Mouse (Mus musculus): ENCODE measurements around the gene Mtus2.
A peak's percentile ranks its signal among the peaks of the same experiment; 100 is the strongest.

Gene Mtus2

DNA sequence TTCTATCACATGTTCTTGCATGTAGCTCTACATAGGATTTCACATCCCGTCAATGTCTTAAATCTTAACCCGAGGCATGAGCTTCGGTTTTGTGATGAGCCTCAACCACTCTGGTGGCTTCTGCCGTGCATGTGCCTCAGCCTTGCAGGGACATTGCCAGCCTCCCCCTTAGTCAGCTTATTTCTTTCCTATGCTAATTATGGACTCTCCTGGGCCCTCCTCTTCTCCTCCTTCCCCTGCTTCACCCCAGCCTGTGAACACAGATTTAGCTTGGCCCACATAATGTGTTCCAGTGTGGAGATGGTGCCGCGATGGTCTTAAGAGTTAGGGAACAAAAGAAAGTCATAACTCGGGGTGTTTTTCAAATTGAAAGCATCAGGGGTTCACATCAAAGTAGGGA lies 304.9 kb downstream of the Mtus2 start:
- no peak for ATAC-seq (ENCODE audit: insufficient number of reproducible peaks, low FRiP score, low TSS enrichment)

DNA sequence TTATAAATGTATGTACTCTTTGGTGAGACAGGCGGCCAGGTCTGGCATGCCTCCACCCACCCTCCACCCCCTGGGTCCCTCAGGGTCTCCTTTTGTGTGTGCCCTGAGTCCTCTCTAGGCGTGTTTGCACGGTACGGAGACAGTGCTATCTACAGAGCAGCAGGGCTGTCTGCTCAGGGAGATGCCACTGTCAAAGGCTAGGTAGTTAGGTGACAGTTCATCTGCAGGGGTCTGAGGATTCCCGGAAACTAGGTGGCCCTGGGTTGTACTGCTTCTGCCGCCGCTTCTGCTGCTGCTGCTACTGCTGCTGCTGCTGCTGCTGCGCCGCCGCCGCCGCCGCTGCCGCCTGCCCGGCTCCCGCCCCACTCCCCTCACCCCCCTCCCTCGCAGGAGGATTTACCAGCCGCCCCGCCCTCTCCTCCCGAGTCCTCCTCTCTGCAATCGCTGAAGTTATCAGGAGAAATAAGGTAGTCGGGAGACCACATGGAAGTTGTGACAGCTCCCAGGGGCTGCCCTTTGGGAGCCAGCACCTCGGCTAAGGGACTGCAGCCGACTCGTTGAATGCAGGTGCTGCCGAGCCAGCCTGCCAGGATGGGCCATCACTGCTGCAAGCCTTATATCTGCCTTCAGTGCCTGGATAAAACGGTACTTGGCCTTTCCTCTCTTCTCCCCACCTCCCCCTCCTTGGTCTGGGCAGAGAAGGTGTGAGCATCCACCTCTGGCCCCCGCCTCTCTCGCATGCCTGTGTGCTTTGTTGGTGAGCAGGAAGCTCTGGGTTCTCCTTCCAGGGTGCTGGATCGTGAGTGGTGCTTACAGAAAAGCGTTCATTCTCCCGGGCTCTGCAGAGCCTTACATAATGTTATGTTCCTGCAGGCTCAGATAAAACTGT lies 307.9 kb downstream of the Mtus2 start:
- ATAC-seq (ENCODE audit: insufficient number of reproducible peaks, low FRiP score, low TSS enrichment): 0 out of 2 replicates have a peak, but pooled peaks have one; percentile 31

DNA sequence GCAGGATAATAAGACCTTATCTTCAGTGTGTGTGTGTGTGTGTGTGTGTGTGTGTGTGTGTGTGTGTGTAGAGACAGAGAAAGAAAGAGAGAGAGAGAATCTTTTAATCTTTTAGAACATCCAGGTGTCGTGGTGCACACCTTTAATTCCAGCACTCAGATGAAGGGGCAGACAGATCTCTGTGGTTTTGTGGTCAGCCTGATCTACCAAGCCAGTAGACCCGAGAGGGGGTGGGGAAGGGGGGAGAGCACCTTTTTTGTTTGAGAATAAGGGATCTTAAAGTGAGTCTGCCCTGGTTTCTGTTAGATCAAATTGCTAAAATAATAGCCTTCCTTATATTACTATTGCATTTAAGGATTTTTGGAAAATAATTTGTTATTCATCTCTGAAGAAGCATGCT lies 309.7 kb downstream of the Mtus2 start:
- no peak for ATAC-seq (ENCODE audit: insufficient number of reproducible peaks, low FRiP score, low TSS enrichment)

DNA sequence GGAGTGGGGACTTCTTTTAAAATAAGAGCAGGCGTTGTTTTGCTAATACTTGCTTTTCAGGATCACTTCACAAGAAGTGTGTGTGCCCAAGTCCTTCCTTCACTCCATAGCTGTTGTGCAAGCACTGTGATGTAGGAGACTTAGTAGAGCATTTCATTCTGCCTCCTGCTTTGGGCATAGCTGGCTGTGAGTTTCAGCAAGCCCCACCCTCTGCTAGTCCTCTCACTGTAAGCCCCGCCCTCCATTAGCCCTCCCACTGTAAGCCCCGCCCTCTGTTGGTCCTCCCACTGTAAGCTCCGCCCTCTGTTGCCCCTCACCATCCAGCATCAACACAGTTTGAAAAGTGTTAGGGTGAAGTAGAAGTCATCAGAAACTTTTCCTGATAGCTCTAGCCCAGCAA lies 310.3 kb downstream of the Mtus2 start:
- no peak for ATAC-seq (ENCODE audit: insufficient number of reproducible peaks, low FRiP score, low TSS enrichment)

DNA sequence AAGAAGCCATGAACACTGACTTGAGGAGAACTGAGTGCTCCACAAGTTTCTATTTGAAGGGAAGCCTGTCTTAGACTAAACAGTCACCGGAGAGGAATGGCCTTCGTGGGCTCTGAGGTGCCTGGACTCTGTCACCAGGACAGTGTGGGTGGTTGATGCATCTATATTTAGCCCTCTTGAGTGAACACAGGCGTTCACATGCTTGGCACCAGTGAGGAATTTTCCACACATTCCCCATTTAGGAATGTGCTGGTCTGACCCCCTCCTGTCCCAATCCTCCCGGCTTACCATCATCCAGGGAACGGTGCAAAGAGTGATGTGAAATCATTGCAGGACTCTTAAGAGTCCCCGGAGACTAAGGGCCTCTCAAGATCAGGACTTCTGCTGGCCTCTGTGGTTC lies 314.9 kb downstream of the Mtus2 start:
- ATAC-seq (ENCODE audit: insufficient number of reproducible peaks, low FRiP score, low TSS enrichment): no peak

DNA sequence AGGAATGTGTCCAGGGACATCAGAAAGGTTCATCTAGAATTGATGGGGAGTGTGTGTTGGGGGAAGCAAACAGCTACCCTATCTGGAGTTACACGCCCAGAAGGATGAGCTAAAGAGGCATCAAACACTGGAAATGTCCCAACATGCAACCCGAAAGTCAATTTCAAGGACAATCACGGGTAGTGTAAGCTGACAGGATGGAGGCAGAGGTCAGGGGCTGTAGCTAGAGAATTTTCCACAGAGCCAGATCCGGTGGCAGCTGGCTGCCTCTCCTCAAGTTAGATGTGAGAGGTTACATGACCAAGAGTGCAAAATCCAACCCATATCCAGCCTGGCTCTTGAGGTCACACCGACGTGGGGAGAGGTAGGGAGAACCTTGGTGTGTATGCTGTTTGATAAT lies 315.7 kb downstream of the Mtus2 start:
- ATAC-seq (ENCODE audit: insufficient number of reproducible peaks, low FRiP score, low TSS enrichment): no peak

DNA sequence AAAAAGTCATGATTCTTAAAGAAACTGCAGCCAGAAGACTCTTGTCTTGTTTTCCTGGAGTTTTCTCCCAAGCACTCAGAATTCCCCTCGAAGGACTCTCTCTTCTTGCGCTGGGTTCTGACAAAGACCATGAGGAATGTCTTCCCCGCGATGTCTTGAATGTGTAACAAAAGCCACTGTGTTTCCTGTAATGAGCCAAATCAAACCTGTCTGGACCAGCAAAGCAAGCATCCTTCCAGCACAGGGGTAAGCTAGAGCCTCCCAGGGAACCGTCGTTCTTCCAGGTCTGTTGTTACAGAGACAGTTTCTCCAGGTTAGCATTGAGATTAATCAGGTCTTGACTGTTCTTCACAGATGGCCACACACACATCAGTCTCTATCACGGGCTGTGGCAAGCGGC lies 321.1 kb downstream of the Mtus2 start:
- ATAC-seq (ENCODE audit: insufficient number of reproducible peaks, low FRiP score, low TSS enrichment): no peak

DNA sequence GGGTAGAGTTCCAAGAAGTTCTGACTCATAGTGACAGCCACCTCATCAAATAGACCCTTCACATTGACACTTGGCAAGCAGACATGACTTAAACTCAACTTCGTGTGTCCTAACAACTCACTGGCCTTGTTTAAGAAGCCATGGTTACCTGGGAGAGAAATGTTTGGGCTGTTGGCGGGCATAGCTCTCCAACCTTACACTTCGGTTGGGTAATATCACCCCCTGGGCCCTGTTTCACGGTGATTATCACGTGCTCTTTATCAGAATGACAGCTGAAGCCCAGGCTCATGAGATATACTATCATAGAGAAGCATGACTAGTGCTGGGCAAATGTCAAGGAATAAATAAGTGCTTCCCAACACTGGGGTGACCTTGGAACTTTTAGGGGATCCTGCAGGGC lies 323.2 kb downstream of the Mtus2 start:
- ATAC-seq (ENCODE audit: insufficient number of reproducible peaks, low FRiP score, low TSS enrichment): no peak

DNA sequence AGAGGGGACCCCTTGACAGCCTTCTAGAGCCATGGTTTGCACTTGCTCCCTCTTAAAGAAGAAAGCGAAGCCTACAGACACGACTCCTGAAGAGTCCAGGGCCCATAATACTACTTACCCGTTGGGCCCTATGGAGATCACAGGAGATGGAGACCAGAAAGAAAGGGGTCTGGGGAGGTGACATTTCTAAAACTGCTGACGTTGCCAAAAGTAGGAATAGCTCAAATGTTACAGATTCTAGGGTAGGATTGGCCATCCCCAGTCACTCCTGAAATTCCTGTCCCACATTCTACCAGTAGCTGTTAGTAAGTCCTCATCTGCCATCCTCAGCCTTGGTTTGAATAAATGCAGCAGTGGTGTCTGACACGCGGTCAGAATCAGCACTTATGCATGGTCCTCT lies 325.0 kb downstream of the Mtus2 start:
- ATAC-seq (ENCODE audit: insufficient number of reproducible peaks, low FRiP score, low TSS enrichment): no peak

DNA sequence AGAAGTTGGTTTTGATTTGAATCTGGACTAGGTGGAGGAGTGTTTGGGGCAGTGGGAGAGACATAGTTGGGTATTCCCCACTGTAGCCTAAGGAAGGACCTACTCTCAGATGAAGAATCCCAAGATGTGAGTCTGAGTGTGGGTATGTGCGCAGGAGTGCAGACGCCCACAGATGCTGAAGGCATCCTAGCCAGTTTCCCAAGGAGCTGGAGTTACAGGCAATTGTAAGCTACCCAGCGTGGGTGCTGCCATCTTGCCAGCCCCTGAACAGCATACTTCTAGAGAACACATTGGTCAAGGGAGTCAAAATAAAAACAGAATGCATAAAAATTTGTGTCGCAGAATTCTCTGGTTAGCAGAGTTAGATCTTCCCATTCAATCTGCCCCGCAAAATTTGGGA lies 325.5 kb downstream of the Mtus2 start:
- no peak for ATAC-seq (ENCODE audit: insufficient number of reproducible peaks, low FRiP score, low TSS enrichment)

DNA sequence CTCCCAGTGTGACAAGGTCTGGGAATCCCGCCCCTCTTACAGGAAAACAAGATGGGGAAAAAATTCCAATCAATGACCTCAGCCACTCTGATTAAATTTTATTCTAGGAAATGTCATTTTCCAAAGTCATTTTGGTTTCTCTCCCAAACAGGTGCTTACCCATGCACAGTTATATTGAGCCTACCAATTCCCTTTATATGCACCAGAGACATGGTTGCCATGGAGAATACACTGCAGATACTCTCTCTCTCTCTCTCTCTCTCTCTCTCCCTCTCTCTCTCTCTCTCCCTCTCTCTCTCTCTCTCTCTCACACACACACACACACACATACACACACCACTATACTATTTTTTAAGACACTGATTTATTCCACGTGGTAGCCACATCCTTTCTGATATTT lies 326.1 kb downstream of the Mtus2 start:
- no peak for ATAC-seq (ENCODE audit: insufficient number of reproducible peaks, low FRiP score, low TSS enrichment)

DNA sequence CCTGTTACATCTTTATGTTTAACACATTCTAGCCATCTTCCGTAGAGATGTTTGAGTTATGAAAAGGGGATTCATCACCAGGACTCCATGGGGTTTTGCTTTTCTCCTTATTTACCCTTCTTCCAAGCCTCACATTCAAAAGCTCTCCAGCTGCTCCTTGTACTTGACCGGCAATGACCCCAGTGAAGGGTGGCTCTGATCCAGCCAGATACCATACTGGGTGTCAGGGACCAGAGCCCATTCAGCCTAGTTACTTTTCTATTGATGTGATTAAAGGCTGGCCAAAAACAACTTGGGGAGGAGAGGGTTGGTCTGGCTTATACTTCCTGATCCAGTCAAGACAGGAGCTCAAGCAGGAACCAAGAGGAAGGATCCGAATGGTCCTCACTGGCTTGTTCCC lies 326.5 kb downstream of the Mtus2 start:
- ATAC-seq (ENCODE audit: insufficient number of reproducible peaks, low FRiP score, low TSS enrichment): no peak

DNA sequence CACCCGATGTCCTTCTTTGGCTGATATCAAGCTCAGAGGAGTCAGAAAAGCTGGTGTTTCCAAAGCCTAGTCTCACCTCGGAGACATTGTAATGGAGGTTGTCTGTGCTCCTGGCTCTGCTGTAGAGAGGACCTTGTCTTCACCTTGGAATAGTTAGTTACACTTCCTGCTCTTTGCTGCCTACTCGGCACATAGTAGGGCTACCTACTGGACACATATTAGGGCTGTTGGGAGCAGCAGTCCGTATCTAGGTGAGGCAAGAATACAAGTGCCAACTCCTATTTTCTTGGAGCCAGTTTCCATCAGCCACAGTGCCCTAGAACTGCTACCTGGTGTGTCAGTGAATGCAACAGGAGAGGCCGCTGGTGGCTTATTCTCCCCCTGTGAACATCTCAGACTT lies 330.4 kb downstream of the Mtus2 start:
- no peak for ATAC-seq (ENCODE audit: insufficient number of reproducible peaks, low FRiP score, low TSS enrichment)

DNA sequence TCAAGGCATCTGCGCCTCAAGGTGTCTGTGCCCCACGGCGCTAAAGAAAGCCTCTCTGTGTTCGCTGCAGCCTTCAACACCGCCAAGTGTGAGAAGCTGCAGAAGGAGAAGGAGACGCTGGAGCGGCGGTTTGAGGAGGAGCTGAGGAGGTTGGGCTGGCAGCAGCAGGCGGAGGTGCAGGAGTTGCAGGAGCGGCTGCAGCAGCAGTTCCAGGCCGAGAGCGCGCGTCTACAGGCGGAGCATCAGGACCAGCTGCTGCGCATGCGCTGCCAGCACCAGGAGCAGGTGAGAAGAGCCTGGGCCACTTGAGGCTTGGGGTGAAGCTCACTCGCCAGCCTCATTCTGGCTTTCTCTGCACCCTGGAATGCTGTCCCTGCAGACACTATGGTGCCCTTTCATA lies 331.7 kb downstream of the Mtus2 start:
- no peak for ATAC-seq (ENCODE audit: insufficient number of reproducible peaks, low FRiP score, low TSS enrichment)

DNA sequence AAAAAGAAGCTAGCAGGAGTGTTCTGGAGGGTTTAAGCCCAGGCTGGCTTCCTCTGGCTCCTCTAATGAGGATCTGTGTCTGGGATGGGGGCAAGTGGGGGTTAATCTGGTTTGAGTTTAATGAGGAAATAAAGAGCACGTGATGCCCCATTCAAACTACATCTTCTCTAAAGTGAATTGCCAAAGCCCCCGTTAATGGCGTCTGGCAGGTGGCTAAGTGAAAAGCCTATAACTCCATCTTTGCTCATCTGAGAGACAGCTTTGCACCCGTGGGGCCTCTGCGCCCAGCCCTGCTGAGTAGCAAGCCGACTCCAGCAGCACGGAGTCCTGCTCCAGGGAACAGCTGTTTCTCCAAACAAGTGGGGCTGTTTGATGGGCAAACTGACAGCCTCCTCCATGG lies 332.8 kb downstream of the Mtus2 start:
- ATAC-seq (ENCODE audit: insufficient number of reproducible peaks, low FRiP score, low TSS enrichment): no peak

DNA sequence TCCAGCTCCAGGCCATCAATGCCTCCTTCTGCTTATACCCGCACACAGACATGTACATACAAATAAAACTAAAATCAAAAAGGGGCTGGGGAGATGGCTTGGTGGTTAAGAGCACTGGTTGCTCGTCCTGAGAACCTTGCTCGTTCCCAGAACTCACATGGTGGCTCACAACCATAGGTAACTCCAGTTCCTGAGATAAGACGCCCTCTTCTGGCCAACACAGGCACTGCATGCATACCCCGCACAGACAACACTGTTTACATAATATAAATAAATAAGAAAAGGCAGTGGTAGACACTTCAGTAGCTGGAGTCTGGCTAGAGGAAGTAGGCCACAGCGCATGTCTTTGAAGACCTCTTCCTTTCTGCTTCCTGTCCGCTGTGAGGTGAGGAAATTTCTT lies 335.7 kb downstream of the Mtus2 start:
- ATAC-seq (ENCODE audit: insufficient number of reproducible peaks, low FRiP score, low TSS enrichment): no peak

DNA sequence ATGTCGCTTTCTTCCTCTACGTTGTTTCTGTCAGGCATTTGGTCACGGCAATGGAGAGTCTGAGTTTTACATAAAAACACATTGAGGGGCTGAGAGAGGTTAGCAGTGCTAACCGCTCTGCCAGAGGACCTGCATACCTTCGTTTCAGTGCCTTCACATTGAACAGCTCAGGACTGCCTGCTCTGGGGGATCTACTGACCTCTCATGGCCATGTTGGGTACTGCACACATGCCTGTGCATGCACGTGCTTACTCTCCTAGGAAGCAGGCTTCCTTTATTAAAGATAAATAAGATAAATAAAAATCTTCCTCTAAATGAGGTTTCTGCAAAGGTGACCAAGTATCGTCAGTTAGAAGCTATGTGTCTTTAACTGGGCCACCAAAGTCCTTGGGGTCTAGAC lies 336.2 kb downstream of the Mtus2 start:
- ATAC-seq (ENCODE audit: insufficient number of reproducible peaks, low FRiP score, low TSS enrichment): no peak

DNA sequence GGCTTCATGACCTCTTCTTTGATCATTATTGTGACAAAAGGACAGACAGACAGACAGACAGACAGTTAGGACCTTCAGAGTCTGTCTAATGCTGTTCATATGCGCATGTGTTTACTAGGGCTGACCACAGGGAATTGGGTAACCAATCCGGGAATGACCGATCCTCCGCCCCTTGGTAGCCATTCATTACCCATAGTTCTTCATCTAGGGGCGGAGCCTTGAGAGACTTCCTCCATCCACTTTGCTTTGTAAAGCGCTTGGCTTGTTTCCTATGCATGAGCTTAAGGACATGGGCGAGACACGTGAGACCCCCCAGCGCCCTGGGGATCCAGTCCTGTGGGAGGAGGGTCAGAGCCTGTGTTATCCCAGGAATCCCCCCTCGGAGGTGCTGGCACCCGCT lies 345.8 kb downstream of the Mtus2 start:
- no peak for ATAC-seq (ENCODE audit: insufficient number of reproducible peaks, low FRiP score, low TSS enrichment)

DNA sequence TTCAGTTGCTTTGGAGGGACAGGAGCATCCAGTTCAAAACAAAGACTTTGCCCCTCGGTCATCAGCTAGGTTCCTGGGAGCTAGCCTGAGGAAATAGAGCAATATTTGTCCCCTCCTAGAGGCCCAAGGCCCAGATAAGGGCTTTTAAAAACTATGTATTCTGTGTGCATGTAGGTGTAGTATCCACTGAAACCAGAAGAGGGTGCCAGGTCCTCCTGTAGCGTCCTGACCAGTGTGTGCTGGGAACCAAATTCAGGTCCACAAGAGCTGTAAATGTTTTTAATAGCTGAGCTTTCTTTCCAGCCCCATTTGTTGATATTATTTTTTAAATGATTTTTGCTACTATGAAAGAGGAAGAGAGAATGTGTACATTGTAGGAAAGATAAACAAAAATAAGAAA lies 347.0 kb downstream of the Mtus2 start:
- no peak for ATAC-seq (ENCODE audit: insufficient number of reproducible peaks, low FRiP score, low TSS enrichment)

DNA sequence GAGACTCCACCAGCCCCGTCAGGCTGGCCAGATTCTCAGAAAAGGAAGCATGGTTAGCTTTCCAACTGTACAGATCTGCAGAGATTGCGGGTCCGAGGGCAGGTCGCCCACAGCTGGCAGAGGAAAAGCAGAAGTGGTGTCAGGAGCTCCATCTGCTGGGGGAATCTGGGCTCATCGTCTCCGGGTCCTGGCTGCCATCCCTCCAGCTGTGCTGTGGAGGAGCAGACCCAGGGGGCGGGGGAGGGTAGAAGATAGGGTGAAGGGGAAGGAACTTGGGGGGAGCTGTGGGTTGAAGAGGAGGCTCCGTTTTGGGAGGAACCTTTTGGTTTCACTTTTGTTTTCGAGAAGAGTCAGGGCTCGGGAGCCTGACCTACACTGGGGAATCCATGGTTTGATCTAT lies 353.7 kb downstream of the Mtus2 start:
- no peak for ATAC-seq (ENCODE audit: insufficient number of reproducible peaks, low FRiP score, low TSS enrichment)

DNA sequence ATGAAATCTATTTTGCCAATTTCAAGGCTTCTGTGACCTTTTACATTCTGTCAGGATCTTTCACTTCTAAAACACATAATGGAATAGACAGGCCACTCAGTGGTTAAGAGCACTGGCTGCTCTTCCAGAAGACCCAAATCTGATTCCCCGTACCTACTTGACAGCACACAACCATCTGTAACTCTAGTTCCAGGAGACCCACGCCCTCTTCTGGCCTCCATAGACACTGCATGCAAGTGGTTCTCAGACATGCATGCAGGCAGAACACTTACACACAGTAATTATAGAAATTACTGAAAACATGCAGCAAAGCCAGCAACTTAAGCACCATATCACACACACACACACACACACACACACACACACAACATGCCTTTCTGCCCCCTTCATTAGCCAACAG lies 355.3 kb downstream of the Mtus2 start:
- no peak for ATAC-seq (ENCODE audit: insufficient number of reproducible peaks, low FRiP score, low TSS enrichment)

DNA sequence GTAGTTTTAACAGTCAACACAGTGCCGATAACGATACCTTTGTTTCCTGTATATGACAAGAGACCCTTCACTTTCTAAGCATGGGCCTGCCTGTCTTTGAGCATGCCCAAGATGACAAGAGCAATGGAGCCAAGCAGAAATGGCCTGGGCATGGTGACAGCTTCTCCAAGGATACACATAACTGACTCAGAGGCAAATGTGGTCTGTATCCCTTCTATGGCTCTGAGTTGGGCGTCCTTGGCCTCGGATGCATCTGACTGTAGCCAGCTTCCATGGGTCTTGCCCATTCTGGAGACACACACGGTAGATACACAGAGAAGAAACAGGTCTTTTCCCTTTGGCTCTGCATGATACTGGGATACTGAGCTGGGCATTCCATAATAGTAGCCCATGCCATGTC lies 357.8 kb downstream of the Mtus2 start:
- no peak for ATAC-seq (ENCODE audit: insufficient number of reproducible peaks, low FRiP score, low TSS enrichment)

Data from cerebellum, adult (tissue).